Mouse (Mus musculus): ENCODE data around the gene Gbx1.

The Gbx1 gene

GRCm38 (mm10) chr5:24477909-24478308 lies 49.1 kb downstream of the Gbx1 start:
- in situ Hi-C loops (cut with MboI), result no loop called here

GRCm38 (mm10) chr5:24475476-24476241 lies 51.3 kb downstream of the Gbx1 start:
- in situ Hi-C loops (cut with MboI), result no loop called here

GRCm38 (mm10) chr5:24474723-24475261 lies 52.2 kb downstream of the Gbx1 start:
- in situ Hi-C loops (cut with MboI), result no loop called here

- in situ Hi-C loops (cut with MboI), result no loop called here
Measured at GRCm38 (mm10) chr5:24474025-24474722, 52.8 kb downstream of the Gbx1 start.

GRCm38 (mm10) chr5:24472884-24473619 lies 54.0 kb downstream of the Gbx1 start:
- in situ Hi-C loops (cut with MboI), result no loop called here

GRCm38 (mm10) chr5:24470600-24470999 lies 56.4 kb downstream of the Gbx1 start:
- in situ Hi-C loops (cut with MboI), result no loop called here

GRCm38 (mm10) chr5:24466762-24467161 lies 60.2 kb downstream of the Gbx1 start:
- in situ Hi-C loops (cut with MboI), result no loop called here

- in situ Hi-C loops (cut with MboI), result no loop called here
Measured at GRCm38 (mm10) chr5:24455613-24456012, 71.4 kb downstream of the Gbx1 start.

- in situ Hi-C loops (cut with MboI), result no loop called here
Measured at GRCm38 (mm10) chr5:24455076-24455475, 71.9 kb downstream of the Gbx1 start.

- in situ Hi-C loops (cut with MboI), result no loop called here
Measured at GRCm38 (mm10) chr5:24453985-24454303, 73.1 kb downstream of the Gbx1 start.

- in situ Hi-C loops (cut with MboI), result no loop called here
Measured at GRCm38 (mm10) chr5:24453283-24453984, 73.6 kb downstream of the Gbx1 start.
